Mouse (Mus musculus) embryonic facial prominence, embryonic 15.5 days (tissue): ENCODE data around the gene Sept9. TPM values are rescaled to one million over a fixed set of nuclear protein-coding genes. Genes with fewer than 3 reads are reported as not detected.
A peak's percentile ranks its signal among the peaks of the same experiment; 100 is the strongest.

Experiments
- ATAC-seq: fragments of 200-750 bp; cut with Nextera tagmentation; 2 replicates; pipeline ENCODE4 v1.8.0; 2017; ENCODE audit warnings: low read depth, moderate TSS enrichment; ENCODE audit not compliant: insufficient number of reproducible peaks, low FRiP score, low TSS enrichment
- H3K27ac ChIP-seq: fragments of 300-500 bp; sonication (generic); replicated peaks from 2 replicates; pipeline ENCODE4 v1.5.1; 2015; ENCODE audit warnings: mild to moderate bottlenecking, inconsistent platforms
- H3K27me3 ChIP-seq: fragments of 300-500 bp; sonication (generic); 2 replicates; pipeline ENCODE4 v1.6.1; 2015; ENCODE audit warnings: inconsistent platforms
- H3K36me3 ChIP-seq: fragments of 300-500 bp; sonication (generic); 2 replicates; pipeline ENCODE4 v1.6.1; 2015; ENCODE audit warnings: mild to moderate bottlenecking, inconsistent platforms
- H3K4me1 ChIP-seq: fragments of 300-500 bp; sonication (generic); 2 replicates; pipeline ENCODE4 v1.6.1; 2015; ENCODE audit warnings: inconsistent platforms
- H3K4me2 ChIP-seq: fragments of 300-500 bp; sonication (generic); replicated peaks from 2 replicates; pipeline ENCODE4 v1.6.1; 2015; ENCODE audit warnings: mild to moderate bottlenecking, inconsistent platforms
- H3K4me3 ChIP-seq: fragments of 300-500 bp; sonication (generic); replicated peaks from 2 replicates; pipeline ENCODE4 v1.5.1; 2015; ENCODE audit warnings: mild to moderate bottlenecking, inconsistent platforms
- H3K9ac ChIP-seq: fragments of 300-500 bp; sonication (generic); 2 replicates; pipeline ENCODE4 v1.6.1; 2015; ENCODE audit warnings: inconsistent platforms
- H3K9me3 ChIP-seq: fragments of 300-500 bp; sonication (generic); replicated peaks from 2 replicates; pipeline ENCODE4 v1.6.1; 2016; ENCODE audit warnings: inconsistent platforms
- WGBS: fragments of 180-500 bp; shearing (Covaris S2); methylation state at CpG from one replicate; pipeline ENCODE4 v1.1.7; 2015; 5-methylcytosine and 5-hydroxymethylcytosine counted together
- polyA plus RNA-seq: library from polyadenylated mRNA; unstranded; fragments of >200 nt; fragmentation: Nextera tagmentation; extraction: Ambion mirVana; gene quantifications from 2 replicates; pipeline ENCODE4 v1.2.1, GENCODE M21; 2015

Sept9 gene
- polyA plus RNA-seq, 1 experiment from 2014 or later: 157 TPM

- Histone ChIP-seq H3K4me3 (no peak overlapping the region), H3K27me3 (no peaks in the 10 kb centered on the region), H3K9ac (no peak overlapping the region), H3K36me3 (no peaks in the 10 kb centered on the region), H3K9me3 (no peaks in the 10 kb centered on the region), H3K27ac (peak overlapping the region; percentile 28; the same call in 1 of the 2 replicates), H3K4me1 (peaks cover 89% of the 10 kb centered on the region), H3K4me2 (no peak overlapping the region)
- 0 out of 2 replicates have a peak, but pooled peaks have one; percentile 3 for ATAC-seq
- WGBS: 33% methylated on average over 12 of the region's 12 CpGs
These were observed 126.1 kb downstream of the Sept9 start for GRCm38 (mm10) chr11:117325468-117326139.

GRCm38 (mm10) chr11:117326140-117326725, 126.8 kb downstream of the Sept9 start:
- Histone ChIP-seq H3K9ac (no peak overlapping the region), H3K27ac (peak overlapping the region; percentile 35; the same call in 1 of the 2 replicates), H3K4me1 (peaks cover 89% of the 10 kb centered on the region), H3K27me3 (no peaks in the 10 kb centered on the region), H3K9me3 (no peaks in the 10 kb centered on the region), H3K36me3 (no peaks in the 10 kb centered on the region), H3K4me3 (no peak overlapping the region), H3K4me2 (no peak overlapping the region)
- ATAC-seq: no peak
- WGBS: 33% methylated on average over 4 of the region's 4 CpGs

DNA sequence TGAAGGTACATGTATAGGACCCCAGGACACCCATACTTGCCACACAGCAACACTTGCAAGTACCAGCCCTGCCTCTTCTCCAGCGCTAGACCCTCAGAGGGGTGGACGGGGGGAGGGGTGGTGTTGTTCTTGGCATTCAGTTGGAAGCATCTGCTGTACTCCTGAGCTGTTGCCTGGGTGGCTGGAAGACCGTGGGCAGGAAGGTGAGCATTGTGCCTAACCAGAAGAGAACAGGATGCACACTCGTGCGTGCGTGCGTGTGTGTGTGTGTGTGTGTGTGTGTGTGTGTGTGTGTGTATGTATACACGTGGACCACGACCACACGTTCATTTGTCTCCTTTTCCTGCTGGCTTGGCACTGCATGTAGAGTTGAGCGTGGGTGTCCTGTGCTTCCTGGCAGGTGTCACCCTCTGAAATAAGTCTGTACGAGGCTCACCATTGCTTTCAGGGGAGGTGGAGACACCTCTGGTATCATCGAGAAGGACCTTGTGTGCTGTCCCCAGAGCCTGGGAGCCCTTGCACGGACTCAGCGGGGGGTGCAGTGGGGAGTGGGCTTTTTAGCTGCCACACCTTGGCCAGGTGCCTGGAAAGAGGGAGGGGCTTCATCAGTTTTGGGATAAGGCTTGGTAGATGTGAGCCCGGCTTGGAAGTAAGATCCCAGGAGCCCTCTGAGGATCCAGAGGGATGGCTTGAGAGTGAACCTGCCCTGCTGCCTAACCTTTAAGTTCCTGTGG, 127.6 kb downstream of the Sept9 start:
- WGBS: 53% methylated on average over 16 of the region's 16 CpGs
- Histone ChIP-seq H3K9ac (no peak overlapping the region), H3K4me1 (peaks cover 89% of the 10 kb centered on the region), H3K27ac (peak overlapping the region; percentile 35; the same call in 1 of the 2 replicates), H3K36me3 (no peaks in the 10 kb centered on the region), H3K9me3 (no peaks in the 10 kb centered on the region), H3K4me2 (no peak overlapping the region), H3K27me3 (no peaks in the 10 kb centered on the region), H3K4me3 (no peak overlapping the region)
- no peak for ATAC-seq

DNA sequence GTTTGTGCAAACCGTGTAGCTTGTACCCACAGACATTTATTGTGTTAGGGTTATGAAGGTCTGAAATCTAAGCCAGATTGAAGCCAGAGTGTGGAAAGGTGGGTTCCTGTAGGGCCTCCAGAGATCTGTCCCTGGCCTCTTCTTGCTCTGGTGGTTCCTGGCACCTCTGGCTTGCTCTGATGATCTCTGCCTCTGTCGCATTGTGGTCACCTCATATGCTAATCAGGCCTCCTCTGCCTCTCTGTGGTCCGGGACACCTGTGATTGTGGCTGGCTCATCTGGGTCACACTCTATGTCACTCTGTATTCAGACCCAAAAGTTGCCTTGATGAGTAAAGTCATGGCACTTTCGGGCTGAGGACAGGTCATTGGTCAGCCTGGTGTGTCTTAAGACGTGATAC, 128.2 kb downstream of the Sept9 start:
- no peaks in the 10 kb centered on the region for H3K36me3 ChIP-seq
- 79% methylated on average over 5 of the region's 5 CpGs for WGBS
- no peaks in the 10 kb centered on the region for H3K9me3 ChIP-seq
- ATAC-seq: no peak
- H3K27ac ChIP-seq: peak overlapping the region; percentile 18; the same call in 1 of the 2 replicates
- peaks cover 89% of the 10 kb centered on the region for H3K4me1 ChIP-seq
- H3K9ac ChIP-seq: no peak overlapping the region
- no peaks in the 10 kb centered on the region for H3K27me3 ChIP-seq
- H3K4me2 ChIP-seq: no peak overlapping the region
- no peak overlapping the region for H3K4me3 ChIP-seq

- peaks cover 90% of the 10 kb centered on the region for H3K4me1 ChIP-seq
- 34% methylated on average over 12 of the region's 12 CpGs for WGBS
- no peaks in the 10 kb centered on the region for H3K9me3 ChIP-seq
- ATAC-seq: no peak
- no peaks in the 10 kb centered on the region for H3K36me3 ChIP-seq
- H3K27ac ChIP-seq: peak overlapping the region; percentile 86
- H3K27me3 ChIP-seq: no peaks in the 10 kb centered on the region
- no peak overlapping the region for H3K4me3 ChIP-seq
- H3K9ac ChIP-seq: no peak overlapping the region
- no peak overlapping the region for H3K4me2 ChIP-seq
These were observed 130.9 kb downstream of the Sept9 start for GRCm38 (mm10) chr11:117330076-117330950.

DNA sequence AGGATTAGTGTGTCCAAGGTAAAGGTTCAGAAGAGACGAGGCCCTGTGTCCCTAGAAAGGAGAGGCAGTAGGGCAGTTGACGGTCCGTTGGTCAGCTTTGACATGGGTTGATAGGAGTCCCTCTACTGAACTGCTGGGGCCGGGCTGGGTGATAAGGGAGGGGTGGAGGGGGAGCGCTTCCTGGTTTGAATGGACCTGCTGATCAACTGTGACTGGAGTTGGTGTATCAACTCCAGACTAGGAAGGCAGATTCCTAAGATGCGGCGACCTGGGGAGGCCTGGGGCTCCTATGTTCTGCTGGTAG, 131.4 kb downstream of the Sept9 start:
- WGBS: 30% methylated on average over 7 of the region's 7 CpGs

DNA sequence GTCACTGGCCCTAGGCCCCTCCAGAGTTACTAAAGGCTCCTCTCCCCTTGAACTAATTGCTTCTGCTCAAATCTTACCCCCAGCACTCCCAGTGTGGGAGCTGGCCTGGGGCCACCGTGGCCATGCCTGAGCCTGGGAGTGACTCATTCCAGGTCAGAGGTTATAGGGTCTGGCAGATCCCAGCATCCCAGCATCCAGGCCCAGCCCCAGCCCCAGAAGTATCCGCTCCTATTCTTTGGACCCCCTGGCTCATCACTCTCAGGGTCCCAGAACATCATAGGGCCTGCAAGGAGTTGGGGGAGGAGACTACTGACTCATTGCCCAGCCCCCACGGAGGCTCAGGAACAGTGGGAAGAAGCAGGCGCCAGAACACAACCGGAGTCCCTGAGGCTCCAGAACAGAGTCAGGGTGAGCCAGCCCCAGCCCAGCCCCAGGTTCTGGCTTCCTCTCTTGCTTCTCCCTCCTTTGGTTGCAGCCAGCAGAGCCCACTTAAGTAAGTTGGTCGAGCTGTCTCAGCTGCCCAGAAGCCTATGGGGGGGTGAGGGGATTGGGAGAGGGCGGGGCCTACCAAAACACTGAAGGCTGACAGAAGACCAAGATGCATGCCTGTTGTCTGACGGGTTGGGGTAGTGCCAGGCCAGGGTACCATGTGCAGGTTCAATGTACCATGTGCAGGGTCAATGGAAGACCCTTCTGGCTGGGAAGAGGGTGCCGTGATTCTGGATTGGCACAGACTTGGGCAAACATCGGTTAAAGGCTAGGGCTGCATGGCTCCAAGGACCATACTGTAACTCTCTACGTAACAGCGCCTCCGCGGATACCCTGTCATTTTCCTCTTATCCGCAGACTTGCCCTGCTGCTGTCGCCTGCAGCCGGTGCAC, 132.1 kb downstream of the Sept9 start:
- H3K27me3 ChIP-seq: no peaks in the 10 kb centered on the region
- H3K9me3 ChIP-seq: no peaks in the 10 kb centered on the region
- ATAC-seq: peak; percentile 16
- peaks cover 82% of the 10 kb centered on the region for H3K4me1 ChIP-seq
- H3K27ac ChIP-seq: peak overlapping the region; percentile 86
- no peaks in the 10 kb centered on the region for H3K36me3 ChIP-seq
- 4% methylated on average over 17 of the region's 17 CpGs for WGBS
- H3K4me3 ChIP-seq: peak overlapping the region; percentile 52
- peak overlapping the region; percentile 56 for H3K9ac ChIP-seq
- H3K4me2 ChIP-seq: peak overlapping the region; percentile 75

More for the DNA sequence above, 131.4 kb downstream of the Sept9 start:
- H3K4me3 ChIP-seq: no peak overlapping the region
- H3K4me2 ChIP-seq: peak overlapping the region; percentile 75; the same call in 1 of the 2 replicates
- no peak overlapping the region for H3K9ac ChIP-seq
- no peaks in the 10 kb centered on the region for H3K9me3 ChIP-seq
- peak overlapping the region; percentile 86 for H3K27ac ChIP-seq
- no peak for ATAC-seq
- no peaks in the 10 kb centered on the region for H3K27me3 ChIP-seq
- no peaks in the 10 kb centered on the region for H3K36me3 ChIP-seq
- peaks cover 85% of the 10 kb centered on the region for H3K4me1 ChIP-seq

GRCm38 (mm10) chr11:117332242-117333149, 133.0 kb downstream of the Sept9 start:
- H3K27me3 ChIP-seq: no peaks in the 10 kb centered on the region
- H3K4me2 ChIP-seq: peak overlapping the region; percentile 75
- H3K36me3 ChIP-seq: no peaks in the 10 kb centered on the region
- peak overlapping the region; percentile 52 for H3K4me3 ChIP-seq
- no peaks in the 10 kb centered on the region for H3K9me3 ChIP-seq
- WGBS: under 1% methylated on average over 37 of the region's 37 CpGs
- peaks cover 74% of the 10 kb centered on the region for H3K4me1 ChIP-seq
- H3K27ac ChIP-seq: peak overlapping the region; percentile 86
- H3K9ac ChIP-seq: peak overlapping the region; percentile 56
- ATAC-seq: peak; percentile 79

GRCm38 (mm10) chr11:117333150-117333715, 133.8 kb downstream of the Sept9 start:
- Histone ChIP-seq H3K36me3 (no peaks in the 10 kb centered on the region), H3K4me1 (peaks cover 75% of the 10 kb centered on the region), H3K4me2 (peak overlapping the region; percentile 75), H3K4me3 (peak overlapping the region; percentile 52), H3K9me3 (no peaks in the 10 kb centered on the region), H3K27me3 (no peaks in the 10 kb centered on the region), H3K9ac (peak overlapping the region; percentile 56), H3K27ac (peak overlapping the region; percentile 86)
- WGBS: 19% methylated on average over 13 of the region's 13 CpGs
- no peak for ATAC-seq
